Mouse (Mus musculus) midbrain, embryonic 10.5 days (tissue): ENCODE measurements around the gene Stpg1. TPM values are rescaled to one million over a fixed set of nuclear protein-coding genes. Genes with fewer than 3 reads are reported as not detected.
A peak's percentile ranks its signal among the peaks of the same experiment; 100 is the strongest.

Source experiments
- DNase-seq: peaks from one replicate; pipeline ENCODE4 v3.0.0-alpha.2; 2017; ENCODE audit warnings: low spot score
- H3K27ac ChIP-seq: fragments of 300-500 bp; sonication (generic); replicated peaks from 2 replicates; pipeline ENCODE4 v1.5.1; 2016; ENCODE audit warnings: mild to moderate bottlenecking
- H3K27me3 ChIP-seq: fragments of 300-500 bp; sonication (generic); 2 replicates; pipeline ENCODE4 v1.6.1; 2016; ENCODE audit warnings: low read depth, mild to moderate bottlenecking; ENCODE audit not compliant: poor library complexity, severe bottlenecking
- H3K36me3 ChIP-seq: fragments of 300-500 bp; sonication (generic); 2 replicates; pipeline ENCODE4 v1.6.1; 2016; ENCODE audit warnings: mild to moderate bottlenecking, moderate library complexity
- H3K4me1 ChIP-seq: fragments of 300-500 bp; sonication (generic); 2 replicates; pipeline ENCODE4 v1.6.1; 2016
- H3K4me3 ChIP-seq: fragments of 300-500 bp; sonication (generic); 2 replicates; pipeline ENCODE4 v1.5.1; 2016; ENCODE audit warnings: mild to moderate bottlenecking, moderate library complexity
- H3K9me3 ChIP-seq: fragments of 300-500 bp; sonication (generic); replicated peaks from 2 replicates; pipeline ENCODE4 v1.6.1; 2016; ENCODE audit warnings: mild to moderate bottlenecking
- WGBS: fragments of 180-500 bp; shearing (Covaris S2); methylation state at CpG from one replicate; pipeline ENCODE4 v1.1.7; 2016; 5-methylcytosine and 5-hydroxymethylcytosine counted together
- microRNA-seq: library from miRNA; unstranded; fragments of <30 nt; microRNA quantifications from one replicate; pipeline ENCODE4, GENCODE M21; 2017
- polyA plus RNA-seq: library from polyadenylated mRNA; unstranded; fragments of >200 nt; fragmentation: Nextera tagmentation; extraction: Ambion mirVana; gene quantifications from 2 replicates; pipeline ENCODE4 v1.2.1, GENCODE M21; 2016

Gene Stpg1
- polyA plus RNA-seq, 1 experiment from 2014 or later: 0.42 TPM

- no peak overlapping the region for H3K4me3 ChIP-seq
- H3K27ac ChIP-seq: peak overlapping the region; percentile 63
- peaks cover 99% of the 10 kb centered on the region for H3K27me3 ChIP-seq
- H3K36me3 ChIP-seq: no peaks in the 10 kb centered on the region
- H3K4me1 ChIP-seq: peaks cover 66% of the 10 kb centered on the region
- no peaks in the 10 kb centered on the region for H3K9me3 ChIP-seq
- WGBS: 57% methylated on average over 6 of the region's 6 CpGs
- DNase-seq: no peak
These were observed 76.5 kb downstream of the Stpg1 start for GRCm38 (mm10) chr4:135571037-135571550.

- H3K9me3 ChIP-seq: no peaks in the 10 kb centered on the region
- H3K4me3 ChIP-seq: no peak overlapping the region
- WGBS: 37% methylated on average over 8 of the region's 8 CpGs
- H3K27ac ChIP-seq: no peak overlapping the region
- H3K36me3 ChIP-seq: no peaks in the 10 kb centered on the region
- H3K4me1 ChIP-seq: peaks cover 60% of the 10 kb centered on the region
- H3K27me3 ChIP-seq: peaks cover 94% of the 10 kb centered on the region
- DNase-seq: no peak
These were observed 77.7 kb downstream of the Stpg1 start for GRCm38 (mm10) chr4:135572276-135572675.

- no peak within 1 kb of the TSS for H3K27ac ChIP-seq
- H3K27me3 ChIP-seq: peaks cover 84% of the 10 kb centered on the region
- H3K36me3 ChIP-seq: no peaks in the 10 kb centered on the region
- H3K4me3 ChIP-seq: peak within 1 kb of the TSS; percentile 55
- DNase-seq: peak; percentile 48
- WGBS: under 1% methylated on average over 31 of the region's 31 CpGs
- H3K9me3 ChIP-seq: no peaks in the 10 kb centered on the region
- peaks cover 54% of the 10 kb centered on the region for H3K4me1 ChIP-seq
These were observed 78.7 kb downstream of the Stpg1 start, which contains the start of gene Grhl3 for GRCm38 (mm10) chr4:135573251-135573808. Gene Grhl3, minus strand, starts transcription at chr4:135573630.

GRCm38 (mm10) chr4:135575365-135576140 lies 81.0 kb downstream of the Stpg1 start:
- no peaks in the 10 kb centered on the region for H3K9me3 ChIP-seq
- no peak overlapping the region for H3K4me3 ChIP-seq
- WGBS: 72% methylated on average over 15 of the region's 15 CpGs
- DNase-seq: no peak
- peaks cover 33% of the 10 kb centered on the region for H3K4me1 ChIP-seq
- no peak overlapping the region for H3K27ac ChIP-seq
- no peaks in the 10 kb centered on the region for H3K36me3 ChIP-seq
- peaks cover 62% of the 10 kb centered on the region for H3K27me3 ChIP-seq

GRCm38 (mm10) chr4:135578490-135578889 lies 83.9 kb downstream of the Stpg1 start:
- H3K4me1 ChIP-seq: peaks cover 23% of the 10 kb centered on the region
- 87% methylated on average over 5 of the region's 5 CpGs for WGBS
- DNase-seq: no peak
- no peaks in the 10 kb centered on the region for H3K9me3 ChIP-seq
- no peaks in the 10 kb centered on the region for H3K36me3 ChIP-seq
- no peak overlapping the region for H3K4me3 ChIP-seq
- no peak overlapping the region for H3K27ac ChIP-seq
- peaks cover 46% of the 10 kb centered on the region for H3K27me3 ChIP-seq

GRCm38 (mm10) chr4:135579695-135580094 lies 85.1 kb downstream of the Stpg1 start:
- Histone ChIP-seq H3K4me1 (peaks cover 16% of the 10 kb centered on the region), H3K36me3 (no peaks in the 10 kb centered on the region), H3K27me3 (peaks cover 34% of the 10 kb centered on the region), H3K4me3 (no peak overlapping the region), H3K9me3 (no peaks in the 10 kb centered on the region), H3K27ac (no peak overlapping the region)
- 59% methylated on average over 6 of the region's 6 CpGs for WGBS
- DNase-seq: no peak

GRCm38 (mm10) chr4:135581222-135581910 lies 86.8 kb downstream of the Stpg1 start:
- WGBS: 33% methylated on average over 12 of the region's 12 CpGs
- DNase-seq: no peak

GRCm38 (mm10) chr4:135584838-135585237 lies 90.2 kb downstream of the Stpg1 start:
- Histone ChIP-seq H3K9me3 (no peaks in the 10 kb centered on the region), H3K36me3 (no peaks in the 10 kb centered on the region), H3K27ac (no peak overlapping the region), H3K4me1 (peaks cover 23% of the 10 kb centered on the region), H3K27me3 (peaks cover 13% of the 10 kb centered on the region), H3K4me3 (no peak overlapping the region)
- DNase-seq: no peak
- 61% methylated on average over 4 of the region's 4 CpGs for WGBS

More at GRCm38 (mm10) chr4:135581222-135581910, 86.8 kb downstream of the Stpg1 start:
- Histone ChIP-seq H3K9me3 (no peaks in the 10 kb centered on the region), H3K27me3 (peaks cover 17% of the 10 kb centered on the region), H3K4me3 (no peak overlapping the region), H3K36me3 (no peaks in the 10 kb centered on the region), H3K27ac (no peak overlapping the region), H3K4me1 (peaks cover 17% of the 10 kb centered on the region)

Small RNAs within 50 kb of the gene (microRNA-seq; reads per million reads assigned to microRNA genes)
- gene Gm25317: not detected

Other genes starting within 250 kb of the Stpg1 start
- gene Clic4, start 222.0 kb upstream of the Stpg1 start, polyA plus RNA-seq: 224 and 229 TPM in 2 replicates
- 222 and 230 TPM in 2 replicates for gene Srrm1, start 141.5 kb upstream of the Stpg1 start, polyA plus RNA-seq
- gene Ncmap, start 96.6 kb upstream of the Stpg1 start, polyA plus RNA-seq: 0.36 and 0.57 TPM in 2 replicates
- gene Rcan3, start 60.9 kb upstream of the Stpg1 start, polyA plus RNA-seq: 9.4 and 10.3 TPM in 2 replicates
- 2.1 and 2.3 TPM in 2 replicates for gene Nipal3, start 248 bp downstream of the Stpg1 start, polyA plus RNA-seq
- gene Grhl3, start 78.8 kb downstream of the Stpg1 start, polyA plus RNA-seq: 1.3 and 2.5 TPM in 2 replicates
- 0.10 and 0.21 TPM in 2 replicates for gene Ifnlr1, start 191.5 kb downstream of the Stpg1 start, polyA plus RNA-seq
- gene Il22ra1, start 233.4 kb downstream of the Stpg1 start, polyA plus RNA-seq: not detected in 2 replicates